Mouse (Mus musculus) CD4-positive, CD25-positive, alpha-beta regulatory T cell, adult 2 months (primary cell): ENCODE measurements around the gene Stab2.

Experiments used
- DNase-seq: peaks from one replicate; pipeline ENCODE4 v3.0.0-alpha.2; 2012; ENCODE audit warnings: low read depth, low spot score

The Stab2 gene

DNA sequence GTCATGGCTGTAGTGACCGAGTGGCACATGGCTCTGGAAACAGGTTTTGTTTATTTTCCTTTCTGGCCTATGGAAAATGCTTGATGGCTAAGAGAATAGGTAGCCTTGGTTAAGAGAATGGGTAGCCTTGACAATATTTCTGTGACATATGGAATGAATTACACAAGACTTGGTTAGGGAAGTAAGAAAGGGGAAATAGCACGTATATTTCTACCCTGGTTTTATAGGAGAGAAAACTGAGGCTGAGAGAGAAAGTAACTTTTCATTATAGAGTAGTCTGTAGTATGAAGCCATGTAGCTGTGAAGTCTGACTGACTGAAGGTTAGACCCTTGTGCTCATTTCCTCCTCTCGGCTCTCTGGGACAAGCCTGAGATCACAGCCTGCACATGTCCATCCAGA is 180.9 kb downstream of the Stab2 start:
- no peak for DNase-seq

DNA sequence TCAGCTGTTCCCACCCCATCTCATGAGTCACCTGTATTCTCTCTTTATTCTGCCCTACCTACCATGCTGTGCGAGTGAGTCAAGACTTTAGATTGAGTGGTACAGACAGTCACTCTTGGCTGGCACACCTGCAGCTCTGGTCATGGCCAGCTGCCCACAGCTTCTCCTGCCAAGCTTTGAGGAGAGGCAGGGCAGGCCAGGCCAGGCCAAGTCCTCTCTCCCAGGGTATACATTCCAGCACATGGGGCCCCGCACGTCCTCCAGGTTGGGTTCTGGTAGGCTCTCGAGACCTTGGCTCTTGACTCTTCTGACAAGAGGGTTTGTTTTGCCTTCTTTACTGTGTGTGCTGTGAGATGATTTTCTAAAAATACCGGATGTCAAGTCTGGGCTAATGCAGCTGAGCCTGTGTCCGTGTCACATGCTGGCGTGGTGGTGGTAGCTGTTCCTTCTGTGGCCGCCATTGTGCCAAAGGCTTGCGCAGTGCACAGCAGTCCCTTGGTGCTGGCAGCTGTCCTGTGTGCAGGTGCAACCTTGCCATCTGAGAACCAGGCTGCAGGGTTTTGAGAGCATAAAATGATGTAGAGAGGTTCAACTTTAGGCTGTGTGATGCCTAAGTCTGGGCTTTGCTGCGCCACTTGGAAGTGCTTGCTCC is 181.8 kb downstream of the Stab2 start:
- no peak for DNase-seq

GRCm38 (mm10) chr10:86824871-86825270 is 183.0 kb downstream of the Stab2 start:
- no peak for DNase-seq

DNA sequence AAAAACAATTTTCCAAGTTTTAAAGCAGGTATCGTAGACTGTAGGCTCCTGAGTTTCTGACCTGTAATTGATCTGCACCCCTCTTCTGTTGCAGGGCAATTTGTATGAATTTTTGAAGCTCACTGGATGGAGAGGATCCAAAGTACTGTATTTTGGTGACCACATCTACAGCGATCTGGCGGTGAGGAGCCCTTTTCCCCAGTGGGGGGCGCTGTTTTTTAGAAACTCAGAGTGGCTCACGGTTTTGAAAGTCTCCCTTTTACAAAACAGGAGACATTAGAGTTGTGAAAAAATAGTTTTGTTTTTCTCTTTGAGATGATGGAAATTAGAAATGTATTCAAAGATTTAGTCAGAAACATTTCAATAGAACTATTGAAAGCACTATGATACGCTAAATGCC is 183.7 kb downstream of the Stab2 start:
- DNase-seq, result peak; percentile 16

- DNase-seq, result no peak
Measured at GRCm38 (mm10) chr10:86821014-86821413, 186.8 kb downstream of the Stab2 start.

DNA sequence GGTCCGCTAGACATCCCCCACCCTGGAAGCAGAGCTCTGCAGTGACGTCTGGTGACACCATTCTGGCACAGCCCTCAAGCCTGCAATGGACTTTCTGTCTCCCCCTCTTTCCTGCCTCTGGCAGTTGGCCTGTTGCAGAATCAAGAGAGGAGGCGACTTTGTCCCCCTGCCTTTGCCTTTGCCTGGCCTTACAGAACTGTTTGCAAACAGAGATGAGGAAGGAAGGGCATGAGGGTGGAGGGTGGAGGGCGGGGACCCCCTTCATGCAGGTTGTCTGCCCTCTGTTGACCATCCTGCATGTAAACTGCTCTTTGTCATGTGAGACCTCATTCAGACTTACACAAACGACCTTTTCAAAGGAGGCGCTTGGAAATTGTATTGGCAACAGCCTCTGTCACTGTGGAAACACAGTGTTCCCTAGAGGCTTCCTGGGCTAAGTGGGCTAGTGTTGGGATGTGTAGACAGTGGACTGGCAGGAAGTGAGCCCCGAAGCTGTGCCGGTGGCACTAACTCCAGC is 188.1 kb downstream of the Stab2 start:
- DNase-seq, result no peak

- no peak for DNase-seq
Measured at GRCm38 (mm10) chr10:86815133-86815532, 192.7 kb downstream of the Stab2 start.

GRCm38 (mm10) chr10:86814292-86815131 is 193.3 kb downstream of the Stab2 start:
- no peak for DNase-seq

- no peak for DNase-seq
Measured at GRCm38 (mm10) chr10:86810612-86811011, 197.2 kb downstream of the Stab2 start.

- peak; percentile 22 for DNase-seq
Measured at GRCm38 (mm10) chr10:86810000-86810399, 197.8 kb downstream of the Stab2 start.

DNA sequence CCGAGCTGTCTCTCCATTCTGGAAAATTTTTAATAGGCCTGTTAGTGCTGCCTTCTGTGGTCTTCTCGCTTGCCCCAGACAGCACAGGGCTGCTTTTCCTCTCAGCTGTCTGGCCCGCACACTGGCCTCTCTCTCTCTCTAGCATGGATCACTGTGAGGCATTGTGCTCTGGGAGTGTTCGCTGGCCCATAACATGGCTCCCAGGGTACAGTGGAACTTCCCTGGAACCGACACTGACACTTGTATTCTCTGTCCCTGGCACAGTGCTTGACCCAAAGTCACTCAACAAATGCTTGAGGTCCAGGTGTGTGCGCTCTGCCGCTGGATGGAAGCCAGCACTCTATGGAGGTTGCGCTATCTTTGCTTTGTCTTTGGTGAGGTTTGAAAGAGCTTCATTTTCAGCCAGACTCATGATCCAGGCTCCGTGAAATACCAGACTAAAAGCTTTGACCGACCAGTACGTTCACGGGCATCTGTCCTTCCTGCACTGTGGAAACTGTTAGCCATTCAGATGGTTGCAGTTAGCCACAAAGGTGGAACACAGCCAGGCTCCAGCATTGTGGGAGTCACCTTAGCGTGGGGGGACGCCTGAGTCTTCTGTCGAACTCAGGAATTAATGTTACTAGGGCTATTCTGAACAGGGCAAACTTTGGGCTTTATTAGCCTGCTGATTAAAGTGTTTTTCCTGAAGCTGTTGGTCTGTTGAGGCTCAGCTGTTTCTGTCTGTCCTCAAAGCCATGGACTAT is 199.6 kb downstream of the Stab2 start:
- no peak for DNase-seq

DNA sequence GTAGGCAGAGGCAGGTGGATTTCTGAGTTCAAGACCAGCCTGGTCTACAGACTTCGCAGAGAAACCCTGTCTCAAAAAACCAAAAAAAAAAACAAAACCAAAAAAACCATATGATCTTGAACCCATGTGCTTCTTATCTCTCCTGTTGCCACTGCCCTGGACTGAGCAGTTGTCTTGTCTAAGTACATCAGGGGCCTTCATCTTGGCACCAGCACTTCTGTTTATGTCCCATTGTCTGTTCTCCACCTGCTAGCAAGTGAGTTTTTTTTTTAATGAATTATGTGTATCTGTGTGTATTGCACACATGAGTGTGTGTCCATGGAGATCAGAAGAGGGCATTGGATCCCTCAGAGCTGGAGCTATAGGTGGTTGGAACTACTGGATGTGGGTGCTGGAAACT is 200.5 kb downstream of the Stab2 start:
- DNase-seq, result no peak

DNA sequence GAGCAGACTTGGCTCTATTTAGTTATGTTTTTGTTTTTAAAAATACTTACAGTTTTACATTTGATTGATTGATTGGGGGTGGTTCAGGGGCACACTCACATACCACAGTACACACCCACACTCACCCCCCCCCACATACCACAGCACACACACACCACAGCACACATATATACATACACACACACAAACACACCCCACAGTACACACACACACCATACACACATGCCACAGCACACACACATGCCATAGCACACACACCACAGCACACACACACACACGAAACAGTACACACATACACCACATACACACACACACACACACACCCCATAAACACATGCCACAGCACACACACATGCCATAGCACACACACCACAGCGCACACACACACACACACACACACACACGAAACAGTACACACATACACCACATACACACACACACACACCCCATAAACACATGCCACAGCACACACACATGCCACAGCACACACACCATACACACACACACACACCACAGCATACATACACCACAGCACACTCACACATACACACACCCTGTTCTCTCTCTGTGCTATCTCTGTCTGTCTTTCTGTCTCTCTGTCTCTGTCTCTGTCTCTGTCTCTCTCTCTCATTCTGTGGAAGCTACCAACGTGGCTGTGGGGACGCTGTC is 211.6 kb downstream of the Stab2 start:
- no peak for DNase-seq

DNA sequence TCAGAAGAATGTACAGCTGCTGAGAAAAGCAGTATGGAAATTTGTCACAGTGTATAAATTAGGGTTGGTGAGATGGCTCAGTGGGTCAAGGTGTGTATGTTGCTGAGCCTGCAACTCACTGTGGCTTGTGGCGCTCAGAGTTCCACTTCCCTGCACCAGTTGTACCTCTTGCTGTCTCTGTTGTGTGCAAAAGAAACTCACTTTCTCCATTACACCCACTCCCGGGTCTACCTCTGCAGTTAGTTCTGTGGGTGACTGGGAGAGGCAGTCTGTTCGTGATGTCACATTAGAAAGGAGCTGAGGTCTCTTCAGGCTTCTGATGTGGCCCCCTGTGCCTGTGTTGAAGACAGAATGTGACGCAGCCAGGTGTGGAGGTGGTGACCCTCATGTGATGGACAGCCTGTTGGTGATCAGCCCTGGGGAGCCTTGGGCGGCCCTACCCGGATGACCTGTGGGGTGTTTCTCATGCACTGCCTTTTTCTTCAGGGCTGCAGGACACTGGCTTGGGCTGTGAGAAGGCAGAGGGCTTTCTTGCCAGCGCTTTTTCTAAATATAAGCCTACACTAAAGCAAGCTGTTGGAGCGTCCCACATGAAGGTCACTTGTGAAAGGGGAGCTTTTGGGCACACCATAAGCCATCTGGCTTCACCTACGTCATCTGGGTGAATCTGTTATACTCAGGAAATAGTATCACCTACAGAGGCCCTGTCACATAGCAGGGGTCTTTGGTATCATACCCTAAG is 212.9 kb downstream of the Stab2 start:
- DNase-seq, result peak; percentile 37

- DNase-seq, result no peak
Measured at GRCm38 (mm10) chr10:86794196-86794595, 213.6 kb downstream of the Stab2 start.

GRCm38 (mm10) chr10:86793509-86793951 is 214.3 kb downstream of the Stab2 start:
- DNase-seq, result no peak

- no peak for DNase-seq
Measured at GRCm38 (mm10) chr10:86791507-86792184, 216.2 kb downstream of the Stab2 start.
